Mouse (Mus musculus) lung, postnatal 0 days (tissue): ENCODE data around the gene Nfia.

Experiments used
- CTCF ChIP-seq: IDR thresholded peaks from 2 replicates; pipeline ENCODE4 v1.5.1; 2016; ENCODE audit warnings: antibody characterized with exemption, mild to moderate bottlenecking
- EP300 ChIP-seq: IDR thresholded peaks from 2 replicates; pipeline ENCODE4 v1.6.1; 2016; ENCODE audit warnings: antibody characterized with exemption, mild to moderate bottlenecking, control low read depth

GRCm38 (mm10) chr4:97766100-97766499 lies 6.4 kb upstream of the Nfia start:
- TF ChIP-seq EP300 (no peak), CTCF (no peak)
